9 mouse cellular contexts compared by ENCODE assay signal in the genomic region with DNA sequence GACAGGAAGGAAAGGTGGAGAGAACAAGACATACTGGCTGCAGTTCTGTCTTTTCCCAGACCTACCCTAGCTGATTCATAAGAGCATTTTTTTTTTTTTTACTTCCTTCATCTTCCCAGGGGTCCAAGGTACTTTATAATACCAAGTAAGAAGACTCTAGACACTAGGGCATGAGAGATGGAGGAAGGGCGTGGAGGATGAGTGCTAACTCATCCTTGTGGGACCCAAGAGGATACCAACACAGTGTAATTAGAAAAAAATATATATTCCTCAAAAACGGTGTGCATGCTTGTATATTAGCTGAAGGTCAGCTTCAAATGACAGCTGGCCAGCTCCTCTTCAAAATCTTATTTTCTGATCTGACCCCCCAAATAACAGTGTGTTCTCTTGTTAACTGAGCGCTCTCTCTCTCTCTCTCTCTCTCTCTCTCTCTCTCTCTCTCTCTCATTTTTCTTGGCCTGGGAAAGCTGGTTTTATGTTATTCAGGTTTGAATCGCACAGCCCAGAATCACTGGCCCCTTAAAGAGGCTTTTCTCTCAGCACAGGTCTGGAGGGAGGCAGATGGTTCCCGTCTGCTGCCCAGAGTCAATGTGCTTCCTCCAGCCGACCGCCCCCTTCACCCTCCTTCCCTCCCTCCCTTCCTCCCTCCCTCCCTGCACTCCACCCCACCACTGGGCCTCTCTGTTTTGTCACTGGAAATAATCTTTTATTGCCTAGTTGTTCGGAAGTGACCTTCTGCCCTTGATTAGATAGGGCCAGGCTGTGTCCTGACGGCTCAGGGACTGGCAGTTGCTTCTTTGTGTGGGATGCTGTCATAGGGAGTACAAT. TPM values are rescaled to one million over a fixed set of nuclear protein-coding genes. Genes with fewer than 3 reads are reported as not detected.
DNase-seq lines count a peak whose midpoint lies in the region; ATAC-seq and TF ChIP-seq lines count a peak whose summit lies in the region.
"Had no signal": no experiment of that assay in that cellular context is flagged by ENCODE, and none has a peak within 500 bp of the region (broad histone marks: within the 10 kb centered on the region; RNA-seq: fewer than 3 reads in every experiment).

No protein-coding gene starts in this region.

- TF ChIP-seq CTCF in lung, embryonic 14.5 days (IDR thresholded peaks at IDR 0.05; ENCODE audit: low read depth): no peak
- no peak for TF ChIP-seq CTCF in lung, adult 2 months (IDR thresholded peaks at IDR 0.05; ENCODE audit: insufficient read depth, low read length)

- H3K27ac ChIP-seq in lung, embryonic 14.5 days (ENCODE audit: low read depth): 0 out of 2 replicates have a peak overlapping the region, but pooled peaks have one; percentile 19
- no peak overlapping the region; the same call in 1 of the 2 replicates for H3K27ac ChIP-seq in intestine, embryonic 15.5 days

- H3K4me3 ChIP-seq in lung, embryonic 14.5 days (ENCODE audit: low read depth, low read length): no peak overlapping the region
- H3K4me3 ChIP-seq in lung, adult 2 months (replicated peaks; ENCODE audit: extremely low read depth, low read depth, low read length): no peak overlapping the region
- no peak overlapping the region for H3K4me3 ChIP-seq in intestine, embryonic 15.5 days (replicated peaks)
- H3K4me3 ChIP-seq: erythroblast, embryonic 14.5 days had no signal

- DNase-seq in lung, embryonic 14.5 days: peak; percentile 69
- DNase-seq in lung, adult 2 months: no peak
- DNase-seq in gastrocnemius, postnatal 25 days: peak; percentile 49
- DNase-seq in lung, postnatal 10 days: peak; percentile 68
- DNase-seq in testis, postnatal 10 days (ENCODE audit: low spot score): peak; percentile 53
- DNase-seq in left cerebral cortex, postnatal 25 days (ENCODE audit: low spot score in 2 of 2): no peak
- DNase-seq in frontal cortex, postnatal 36 days (ENCODE audit: low spot score in 2 of 2): no peak

- TF ChIP-seq POLR2A in lung, adult 2 months (IDR thresholded peaks at IDR 0.05; ENCODE audit: borderline replicate concordance, extremely low read depth, low read depth, low read length): no peak

- H3K9me3 ChIP-seq in lung, embryonic 14.5 days (ENCODE audit: low read depth, low read length): peaks cover 16% of the 10 kb centered on the region
- no peaks in the 10 kb centered on the region for H3K9me3 ChIP-seq in intestine, embryonic 15.5 days

- WGBS in lung, embryonic 14.5 days: 15% methylated on average over 9 of the region's 9 CpGs
- 34% methylated on average over 9 of the region's 9 CpGs for WGBS in lung, adult 2 months
- WGBS in intestine, embryonic 15.5 days: 15% methylated on average over 9 of the region's 9 CpGs

- intact Hi-C loops in left cerebral cortex, postnatal 25 days (cut with DNase I): no loop called here

- no peak overlapping the region for H3K9ac ChIP-seq in lung, embryonic 14.5 days
- H3K9ac ChIP-seq in intestine, embryonic 15.5 days: no peak overlapping the region

- no peaks in the 10 kb centered on the region for H3K36me3 ChIP-seq in lung, embryonic 14.5 days (ENCODE audit: insufficient read depth)
- H3K36me3 ChIP-seq in intestine, embryonic 15.5 days: peaks cover 4% of the 10 kb centered on the region; the same call in 1 of the 2 replicates

- H3K4me2 ChIP-seq in lung, embryonic 14.5 days: 0 out of 2 replicates have a peak overlapping the region, but pooled peaks have one; percentile 16
- H3K4me2 ChIP-seq in intestine, embryonic 15.5 days (replicated peaks): peak overlapping the region; percentile 17; the same call in 1 of the 2 replicates

- peak; percentile 95 for ATAC-seq in lung, embryonic 14.5 days (ENCODE audit: insufficient read depth)
- ATAC-seq in intestine, embryonic 15.5 days: peak; percentile 91

- H3K4me1 ChIP-seq in lung, embryonic 14.5 days (ENCODE audit: insufficient read depth): peaks cover 18% of the 10 kb centered on the region
- H3K4me1 ChIP-seq in lung, adult 2 months (ENCODE audit: control insufficient read depth, insufficient read depth, low read length): no peaks in the 10 kb centered on the region; the same call in 1 of the 2 replicates
- H3K4me1 ChIP-seq in intestine, embryonic 15.5 days (replicated peaks): peaks cover 18% of the 10 kb centered on the region

- H3K27me3 ChIP-seq in lung, embryonic 14.5 days (ENCODE audit: insufficient read depth, low read length): no peaks in the 10 kb centered on the region
- H3K27me3 ChIP-seq in intestine, embryonic 15.5 days (replicated peaks): no peaks in the 10 kb centered on the region

RNA-seq across cellular contexts. Expression of a gene that starts 26.8 kb away (rescaled TPM):
- polyA plus RNA-seq in lung, embryonic 14.5 days (2014; fragmentation: Nextera tagmentation; extraction: Ambion mirVana): 15.6 and 17.8 TPM in 2 replicates
- 105 and 124 TPM in 2 replicates for polyA plus RNA-seq in lung, adult 2 months (2012; rRNA removed)
- total RNA-seq in gastrocnemius, postnatal 25 days (2021): 10 to 100 TPM; 18.8 to 21.5 TPM
- 13.4 and 14.2 TPM in 2 replicates for polyA plus RNA-seq in intestine, embryonic 15.5 days (2015; fragmentation: Nextera tagmentation; extraction: Ambion mirVana)
- total RNA-seq in left cerebral cortex, postnatal 25 days (2021): 10 to 100 TPM; 12.0 to 12.2 TPM

RNA-seq across cellular contexts. Expression of a gene that starts 57.8 kb away (rescaled TPM):
- polyA plus RNA-seq in lung, embryonic 14.5 days (2014; fragmentation: Nextera tagmentation; extraction: Ambion mirVana): 6.6 and 6.7 TPM in 2 replicates
- 7.1 and 9.5 TPM in 2 replicates for polyA plus RNA-seq in lung, adult 2 months (2012; rRNA removed)
- total RNA-seq in gastrocnemius, postnatal 25 days (2021): under 1 TPM in 1 of 2 experiments, not detected in 1; 0.18 TPM
- 4.8 and 5.1 TPM in 2 replicates for polyA plus RNA-seq in intestine, embryonic 15.5 days (2015; fragmentation: Nextera tagmentation; extraction: Ambion mirVana)
- 1 to 10 TPM; 3.3 to 3.4 TPM for total RNA-seq in left cerebral cortex, postnatal 25 days (2021)

Comparison
In these comparisons a context has a peak if more than half of its experiments do, and no peak if none do; other contexts are left out.
1. DNase-seq: peak in lung, embryonic 14.5 days (single experiment), gastrocnemius, postnatal 25 days (single experiment), lung, postnatal 10 days (single experiment) and testis, postnatal 10 days (single experiment); none in lung, adult 2 months (single experiment), left cerebral cortex, postnatal 25 days (0 of 2) and frontal cortex, postnatal 36 days (0 of 2).